Mouse (Mus musculus) large intestine, adult 2 months (tissue): Measurements from ENCODE around the gene Cyp2e1. TPM values are rescaled to one million over a fixed set of nuclear protein-coding genes. Genes with fewer than 3 reads are reported as not detected.
A peak's percentile ranks its signal among the peaks of the same experiment; 100 is the strongest.

ENCODE experiments used
- DNase-seq: peaks from one replicate; pipeline ENCODE4 v3.0.0-alpha.2; 2012; ENCODE audit warnings: low read depth, low spot score
- WGBS: fragments of 180-500 bp; shearing (Covaris S2); methylation state at CpG from one replicate; pipeline ENCODE4 v1.1.7; 2018; 5-methylcytosine and 5-hydroxymethylcytosine counted together
- polyA plus RNA-seq: library from polyadenylated mRNA; depleted of rRNA; stranded (reverse); fragments of >200 nt; gene quantifications from 2 replicates; pipeline ENCODE4 v1.2.3, GENCODE M21; 2012; rRNA removed

Gene Cyp2e1
- polyA plus RNA-seq, 1 experiment = 1.4 TPM

GRCm38 (mm10) chr7:140802629-140803028 is 39.1 kb downstream of the Cyp2e1 start:
- DNase-seq = no peak
- 53% methylated on average over 6 of the region's 6 CpGs for WGBS

GRCm38 (mm10) chr7:140805704-140806103 is 42.2 kb downstream of the Cyp2e1 start:
- DNase-seq = peak; percentile 24
- 5% methylated on average over 1 of the region's 1 CpGs for WGBS

- no peak for DNase-seq
- WGBS = 91% methylated on average over 6 of the region's 6 CpGs
Observed at GRCm38 (mm10) chr7:140810496-140810895, 47.0 kb downstream of the Cyp2e1 start.

GRCm38 (mm10) chr7:140811714-140812113 is 48.2 kb downstream of the Cyp2e1 start:
- DNase-seq = no peak
- WGBS = 92% methylated on average over 13 of the region's 13 CpGs

GRCm38 (mm10) chr7:140812850-140813249 is 49.3 kb downstream of the Cyp2e1 start:
- 82% methylated on average over 12 of the region's 12 CpGs for WGBS
- no peak for DNase-seq

- DNase-seq = no peak
- WGBS = 47% methylated on average over 4 of the region's 4 CpGs
Observed at GRCm38 (mm10) chr7:140820173-140820572, 56.6 kb downstream of the Cyp2e1 start.

- 47% methylated on average over 5 of the region's 5 CpGs for WGBS
- DNase-seq = no peak
Observed at GRCm38 (mm10) chr7:140821305-140821652, 57.7 kb downstream of the Cyp2e1 start.

- WGBS = 4% methylated on average over 21 of the region's 21 CpGs
- no peak for DNase-seq
Observed at GRCm38 (mm10) chr7:140821653-140822329, 58.3 kb downstream of the Cyp2e1 start, which contains the start of gene Zfp941. Zfp941 (minus strand) TSS chr7:140822178.

- no peak for DNase-seq
- 88% methylated on average over 4 of the region's 4 CpGs for WGBS
Observed at GRCm38 (mm10) chr7:140822731-140823130, 59.2 kb downstream of the Cyp2e1 start.

Other genes starting within 250 kb of the Cyp2e1 start
- not detected in 2 replicates for gene Olfr538, start 195.9 kb upstream of the Cyp2e1 start, polyA plus RNA-seq
- gene Olfr46, start 162.5 kb upstream of the Cyp2e1 start, polyA plus RNA-seq = not detected in 2 replicates
- not detected in 2 replicates for gene Olfr61, start 134.8 kb upstream of the Cyp2e1 start, polyA plus RNA-seq
- not detected in 2 replicates for gene Olfr53, start 117.3 kb upstream of the Cyp2e1 start, polyA plus RNA-seq
- gene Olfr539, start 103.8 kb upstream of the Cyp2e1 start, polyA plus RNA-seq = not detected in 2 replicates
- gene Olfr45, start 81.8 kb upstream of the Cyp2e1 start, polyA plus RNA-seq = not detected in 2 replicates
- not detected in 2 replicates for gene Olfr541, start 66.5 kb upstream of the Cyp2e1 start, polyA plus RNA-seq
- not detected in 2 replicates for gene Syce1, start 24.1 kb downstream of the Cyp2e1 start, polyA plus RNA-seq
- gene Zfp941, start 58.4 kb downstream of the Cyp2e1 start, polyA plus RNA-seq = 0.15 and 0.20 TPM in 2 replicates
- 47.2 and 49.4 TPM in 2 replicates for gene Urah, start 71.3 kb downstream of the Cyp2e1 start, polyA plus RNA-seq
- gene Scgb1c1, start 81.8 kb downstream of the Cyp2e1 start, polyA plus RNA-seq = not detected in 2 replicates
- not detected in 2 replicates for gene Odf3, start 84.1 kb downstream of the Cyp2e1 start, polyA plus RNA-seq
- not detected in 2 replicates for gene Gm45785, start 92.6 kb downstream of the Cyp2e1 start, polyA plus RNA-seq
- gene Ric8a, start 93.2 kb downstream of the Cyp2e1 start, polyA plus RNA-seq = 93.2 and 103 TPM in 2 replicates
- 22.0 and 22.5 TPM in 2 replicates for gene Bet1l, start 93.8 kb downstream of the Cyp2e1 start, polyA plus RNA-seq
- gene Psmd13, start 118.2 kb downstream of the Cyp2e1 start, polyA plus RNA-seq = 79.6 and 86.8 TPM in 2 replicates
- 18.4 and 23.3 TPM in 2 replicates for gene Sirt3, start 118.6 kb downstream of the Cyp2e1 start, polyA plus RNA-seq
- 3.4 and 4.4 TPM in 2 replicates for gene Cox8b, start 136.7 kb downstream of the Cyp2e1 start, polyA plus RNA-seq
- gene Nlrp6, start 157.2 kb downstream of the Cyp2e1 start, polyA plus RNA-seq = 93.6 and 138 TPM in 2 replicates
- gene Pgghg, start 177.7 kb downstream of the Cyp2e1 start, polyA plus RNA-seq = 20.5 and 23.1 TPM in 2 replicates
- 0.86 and 0.95 TPM in 2 replicates for gene Ifitm5, start 186.6 kb downstream of the Cyp2e1 start, polyA plus RNA-seq
- not detected in 2 replicates for gene Gm45717, start 192.2 kb downstream of the Cyp2e1 start, polyA plus RNA-seq
- 596 and 675 TPM in 2 replicates for gene Ifitm2, start 192.2 kb downstream of the Cyp2e1 start, polyA plus RNA-seq
- 138 and 161 TPM in 2 replicates for gene Ifitm1, start 203.5 kb downstream of the Cyp2e1 start, polyA plus RNA-seq
- gene Ifitm3, start 247.0 kb downstream of the Cyp2e1 start, polyA plus RNA-seq = 306 and 461 TPM in 2 replicates